Mouse (Mus musculus) layer of hippocampus, postnatal 36 days (tissue): ENCODE measurements at regions not wholly inside any gene's neighbourhood (a gene's known extent, or its start where the extent isn't known, plus 50 kb on each side); places are given as distances from the start of the nearest gene placed in this dataset.
A peak's percentile ranks its signal among the peaks of the same experiment; 100 is the strongest.

Source experiments
- DNase-seq, 2 experiments: peaks; one replicate each; pipeline ENCODE4 v3.0.0; 2022

DNA sequence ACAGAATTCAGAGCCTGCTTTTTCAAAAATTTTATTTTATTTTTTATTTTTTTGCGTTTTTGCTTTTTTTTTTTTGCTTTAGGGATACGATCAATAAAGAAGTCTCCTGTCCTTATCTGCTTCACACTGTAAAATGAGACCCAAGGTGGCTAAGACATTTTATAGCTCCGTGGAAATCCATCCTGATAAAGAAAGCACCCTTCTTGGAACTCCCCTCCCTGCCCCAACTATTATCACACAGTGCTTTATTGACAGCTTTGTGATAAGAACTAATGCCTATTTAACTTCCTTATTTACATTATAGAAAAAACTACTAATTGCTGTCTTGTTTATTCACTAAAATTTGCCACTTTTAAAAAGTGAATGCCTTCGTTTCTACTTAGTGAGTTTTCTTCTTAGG, 179.0 kb upstream of the Dmrta1 start:
- DNase-seq, result no peak

GRCm38 (mm10) chr4:89490947-89491346, 180.1 kb upstream of the Cdkn2b start:
- DNase-seq, result no peak

GRCm38 (mm10) chr4:89487416-89488165, 176.8 kb upstream of the Cdkn2b start:
- no peak for DNase-seq

DNA sequence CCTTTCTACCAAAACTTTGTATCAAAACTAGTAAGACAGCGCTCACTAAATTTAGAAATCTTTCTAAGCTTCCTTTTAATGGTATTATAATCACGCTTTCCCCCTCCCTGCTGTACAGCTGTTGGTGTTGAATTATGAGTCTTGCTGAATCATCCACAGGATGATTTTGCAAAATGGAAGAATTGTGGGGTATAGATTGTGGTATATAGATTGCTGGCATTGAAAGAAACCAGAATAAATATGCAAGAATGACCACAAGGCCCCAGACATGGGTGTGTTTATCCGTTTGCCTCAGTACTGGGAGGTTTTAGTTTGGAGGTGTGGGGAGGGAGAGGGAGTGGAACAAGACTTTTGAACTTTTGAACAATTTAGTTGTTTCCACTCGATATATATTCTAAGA, 176.1 kb upstream of the Cdkn2b start:
- no peak for DNase-seq

- peak; percentile 7 to 12 for DNase-seq
Measured at GRCm38 (mm10) chr4:89485981-89486531, 175.2 kb upstream of the Cdkn2b start.

DNA sequence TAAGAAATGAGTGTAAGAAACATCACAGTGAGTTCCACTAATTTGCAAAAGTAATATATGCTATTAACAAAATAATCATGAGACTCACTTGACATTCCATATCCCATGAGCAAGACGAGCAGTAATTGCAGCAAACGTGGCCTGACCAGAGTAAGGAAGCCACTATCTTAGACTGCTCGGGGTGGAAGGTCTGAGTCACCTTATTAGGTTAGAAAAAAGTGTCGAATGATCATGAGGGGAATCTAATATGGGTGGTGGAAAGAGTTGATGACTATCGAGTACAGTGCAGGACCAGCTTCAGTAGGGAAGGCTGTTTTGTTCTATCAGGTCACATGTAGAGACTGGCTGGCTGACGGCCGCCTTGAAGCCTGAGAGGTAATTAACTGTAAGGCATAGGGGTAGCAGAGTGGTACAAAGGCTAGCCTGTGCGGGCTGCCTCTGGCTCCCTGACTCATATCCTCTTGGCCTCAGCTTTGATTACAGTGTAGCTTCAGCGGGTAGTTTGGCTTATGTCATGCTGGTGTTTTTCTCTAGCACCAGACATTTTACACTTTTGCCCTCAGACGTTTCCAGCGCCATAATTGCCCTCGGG, 167.9 kb upstream of the Cdkn2b start:
- DNase-seq, result no peak

GRCm38 (mm10) chr4:89475848-89476247, 165.0 kb upstream of the Cdkn2b start:
- DNase-seq, result no peak

DNA sequence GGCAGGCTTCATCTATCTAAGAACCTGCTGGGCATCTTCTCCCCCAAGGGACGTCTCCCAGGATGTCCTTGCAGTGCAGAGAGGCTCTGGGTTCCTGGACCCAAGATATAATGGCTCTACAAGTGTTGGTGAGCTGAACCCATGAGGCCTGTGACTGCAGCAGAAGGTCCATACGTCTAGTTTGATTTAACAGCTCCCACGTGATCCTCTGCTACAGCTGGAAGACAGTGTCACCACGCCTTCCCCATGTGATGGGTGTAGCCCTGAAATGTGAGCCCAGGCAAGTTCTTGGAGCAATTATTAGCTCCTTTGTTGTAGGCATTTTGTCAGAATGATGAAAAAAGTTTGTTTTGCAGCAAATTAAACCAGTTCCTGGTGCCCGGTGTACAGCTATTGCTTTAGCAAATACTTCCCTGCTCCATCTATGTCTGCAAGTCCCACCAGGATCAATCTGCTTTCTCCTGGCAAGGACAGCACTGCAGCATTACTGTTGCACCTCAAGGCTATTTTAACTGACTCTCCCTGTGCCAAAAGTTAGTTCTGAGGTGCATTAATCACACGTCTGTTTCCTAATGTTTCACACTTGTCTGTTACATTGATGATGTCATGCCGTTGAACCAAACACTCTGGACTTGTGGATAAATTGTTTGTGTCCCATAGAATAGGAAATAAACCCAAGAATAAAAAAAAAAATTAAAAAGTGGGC, 164.2 kb upstream of the Cdkn2b start:
- DNase-seq, result no peak

DNA sequence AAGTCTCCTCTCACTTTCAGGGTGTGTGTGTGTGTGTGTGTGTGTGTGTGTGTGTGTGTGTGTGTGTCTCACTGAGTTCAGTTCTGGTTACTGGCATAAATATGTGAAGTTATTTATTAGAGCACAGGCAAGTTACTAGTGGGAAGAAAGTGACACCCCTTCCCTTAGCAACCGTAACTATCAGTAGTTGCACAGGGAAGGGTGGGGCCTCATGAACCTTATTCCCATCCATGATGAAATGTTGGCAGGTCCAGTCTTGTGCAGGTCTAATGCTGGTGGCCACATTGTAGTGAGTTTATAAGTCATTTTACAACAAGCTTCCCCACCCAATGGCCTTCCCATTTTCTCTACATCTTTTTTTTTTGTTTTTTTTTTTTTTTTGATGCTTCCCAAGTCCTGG, 160.6 kb upstream of the Cdkn2b start:
- DNase-seq, result no peak

- DNase-seq, result no peak
Measured at GRCm38 (mm10) chr4:89470756-89471155, 159.9 kb upstream of the Cdkn2b start.

- no peak for DNase-seq
Measured at GRCm38 (mm10) chr4:89469883-89470282, 159.0 kb upstream of the Cdkn2b start.

- DNase-seq, result no peak
Measured at GRCm38 (mm10) chr4:89469406-89469805, 158.6 kb upstream of the Cdkn2b start.

DNA sequence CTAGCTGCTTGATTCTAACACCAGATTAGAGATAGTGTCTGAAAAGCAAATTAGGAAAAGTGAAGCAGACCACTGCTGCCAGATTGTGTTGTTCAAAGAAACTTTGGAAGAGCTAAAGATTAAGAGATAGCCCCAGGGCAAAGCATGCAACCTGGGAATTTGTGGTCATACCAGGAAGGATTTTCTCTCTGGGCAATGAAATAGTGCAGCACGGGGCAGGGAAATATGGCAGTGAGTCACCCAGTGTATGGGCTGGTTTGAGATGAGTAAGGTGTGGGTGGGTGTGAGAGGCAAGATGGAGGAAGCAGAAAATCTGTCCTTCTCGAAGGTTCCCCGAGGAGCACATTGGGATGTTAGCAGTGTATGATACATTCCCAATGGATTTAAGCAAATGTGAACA, 155.9 kb upstream of the Cdkn2b start:
- DNase-seq, result no peak

DNA sequence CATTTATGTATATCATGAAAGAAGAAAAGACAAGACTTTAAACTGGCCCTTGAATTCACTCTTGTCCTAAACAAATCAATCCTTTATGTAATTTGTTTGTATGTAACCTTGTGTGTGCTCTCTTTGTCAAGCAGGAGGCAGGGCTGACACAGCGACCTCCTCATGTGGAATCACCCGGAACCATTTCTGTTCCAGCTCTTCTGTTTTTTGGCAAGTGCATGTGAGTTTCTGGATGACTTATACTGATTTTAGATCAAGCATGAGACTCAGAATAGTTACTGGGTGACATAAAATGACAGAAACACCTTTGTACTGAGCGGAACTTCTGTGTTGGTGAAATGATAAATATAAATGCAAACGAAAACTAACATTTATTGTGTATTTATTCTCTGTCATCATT, 152.3 kb upstream of the Cdkn2b start:
- DNase-seq, result no peak

DNA sequence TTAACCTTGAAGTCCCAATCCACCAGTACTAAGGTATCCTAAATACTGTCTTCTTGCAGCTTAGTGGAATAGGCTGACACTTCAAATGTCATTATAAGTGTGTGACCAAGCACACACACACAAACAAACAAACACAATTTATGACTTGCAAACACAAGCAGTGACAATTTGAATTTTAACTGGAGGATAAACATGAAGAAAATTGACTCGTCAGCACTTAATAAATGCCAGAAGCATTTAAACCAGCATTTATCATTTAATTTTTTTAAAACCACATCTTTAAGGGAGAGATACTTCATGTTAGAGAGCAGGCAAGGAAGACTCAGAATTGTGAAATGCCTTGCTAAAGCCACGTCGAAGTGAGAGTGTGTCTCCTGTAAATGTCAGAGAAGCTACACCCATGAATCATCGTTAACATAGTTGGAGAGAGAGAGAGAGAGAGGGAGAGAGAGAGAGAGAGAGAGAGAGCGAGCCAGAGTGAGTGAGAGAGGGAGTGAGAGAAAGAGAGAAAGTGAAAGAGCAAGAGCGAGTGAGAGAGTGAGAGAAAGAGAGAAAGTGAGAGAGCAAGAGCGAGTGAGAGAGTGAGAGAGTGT, 149.4 kb upstream of the Cdkn2b start:
- no peak for DNase-seq

- no peak for DNase-seq
Measured at GRCm38 (mm10) chr4:89459346-89459666, 148.5 kb upstream of the Cdkn2b start.

DNA sequence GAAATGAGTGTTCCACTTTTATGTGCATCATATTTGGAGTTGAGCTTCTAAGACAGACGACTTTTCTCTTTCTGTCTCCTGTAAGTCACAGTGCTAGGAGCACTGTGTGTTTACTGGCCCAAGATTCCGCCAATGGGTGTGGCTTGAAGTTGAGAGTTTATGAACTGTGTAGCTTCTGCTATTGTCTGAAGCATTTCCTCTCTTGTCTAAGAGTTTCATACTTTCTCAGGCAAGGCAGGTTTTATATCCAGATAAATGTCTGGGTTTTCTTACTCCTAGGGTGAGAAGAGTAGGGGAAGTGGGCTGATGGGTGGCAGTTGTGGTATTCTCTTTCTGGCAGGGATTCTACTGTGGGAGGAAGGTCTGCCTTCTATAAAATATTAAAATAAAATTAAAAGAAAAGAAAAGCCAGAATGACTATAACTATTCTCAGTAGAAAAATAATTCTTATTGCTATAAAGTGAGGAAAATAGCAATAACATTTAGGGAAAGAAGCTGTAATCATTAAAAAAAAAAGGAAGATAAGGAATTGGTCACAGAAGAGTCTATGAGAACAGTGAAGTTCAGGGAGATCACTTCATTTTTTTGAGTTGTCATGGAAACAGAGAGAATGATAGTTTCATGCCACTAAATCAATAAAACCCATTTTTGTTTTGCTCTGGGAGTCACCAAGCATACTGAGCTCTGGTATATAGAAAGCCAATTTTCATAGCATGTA, 147.9 kb upstream of the Cdkn2b start:
- no peak for DNase-seq

- no peak for DNase-seq
Measured at GRCm38 (mm10) chr4:89457861-89458260, 147.0 kb upstream of the Cdkn2b start.

- DNase-seq, result no peak
Measured at GRCm38 (mm10) chr4:89454926-89455325, 144.1 kb upstream of the Cdkn2b start.

GRCm38 (mm10) chr4:89453051-89453450, 142.2 kb upstream of the Cdkn2b start:
- DNase-seq, result no peak

DNA sequence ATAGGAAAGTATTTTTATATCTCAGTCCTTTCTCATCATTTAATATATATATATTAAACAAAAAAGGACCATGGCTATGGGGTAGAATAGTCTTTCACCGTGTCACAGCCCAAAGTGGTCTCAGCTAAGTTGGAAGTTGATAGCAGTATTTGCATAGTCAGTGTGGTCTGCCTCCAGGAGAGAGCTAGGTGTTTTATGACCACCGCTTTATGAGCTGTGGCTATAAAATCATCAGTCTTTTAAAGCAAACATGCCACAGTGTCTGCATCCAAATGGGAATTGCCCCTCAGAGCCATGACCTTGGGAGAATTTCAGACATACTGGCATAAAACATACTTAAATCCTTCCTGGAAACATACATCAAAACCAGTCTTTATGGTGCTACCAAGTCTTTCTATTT, 140.9 kb upstream of the Cdkn2b start:
- no peak for DNase-seq

GRCm38 (mm10) chr4:89446765-89447487, 136.1 kb upstream of the Cdkn2b start:
- no peak for DNase-seq
